Mouse (Mus musculus) ES-E14 (cell line): Measurements from ENCODE around the gene Tagln3.

ENCODE experiments used
- CHD2 ChIP-seq: IDR thresholded peaks from 2 replicates; pipeline ENCODE4 v1.6.1; 2014; ENCODE audit warnings: mild to moderate bottlenecking, low read depth, low read length, inconsistent platforms
- HCFC1 ChIP-seq: IDR thresholded peaks from 2 replicates; pipeline ENCODE4 v1.6.1; 2012; ENCODE audit warnings: low read length, inconsistent platforms, borderline replicate concordance; ENCODE audit not compliant: insufficient read depth
- MAFK ChIP-seq: IDR thresholded peaks from 2 replicates; pipeline ENCODE4 v1.6.1; 2014; ENCODE audit warnings: mild to moderate bottlenecking, low read depth, low read length, inconsistent platforms; ENCODE audit not compliant: insufficient read depth
- ZC3H11A ChIP-seq: IDR thresholded peaks from 2 replicates; pipeline ENCODE4 v1.6.1; 2012; ENCODE audit warnings: low read depth, mild to moderate bottlenecking, inconsistent platforms, low read length, borderline replicate concordance
- ZNF384 ChIP-seq: IDR thresholded peaks from 2 replicates; pipeline ENCODE4 v1.6.1; 2012; ENCODE audit warnings: low read depth, low read length, inconsistent platforms

- TF ChIP-seq HCFC1, result no peak
- no peak for TF ChIP-seq ZC3H11A
- TF ChIP-seq ZNF384, result no peak
- no peak for TF ChIP-seq MAFK
- no peak for TF ChIP-seq CHD2
These were observed 54.4 kb downstream of the Tagln3 start for GRCm38 (mm10) chr16:45670005-45670404.
